25 mouse cellular contexts compared by ENCODE assay signal in the genomic region with DNA sequence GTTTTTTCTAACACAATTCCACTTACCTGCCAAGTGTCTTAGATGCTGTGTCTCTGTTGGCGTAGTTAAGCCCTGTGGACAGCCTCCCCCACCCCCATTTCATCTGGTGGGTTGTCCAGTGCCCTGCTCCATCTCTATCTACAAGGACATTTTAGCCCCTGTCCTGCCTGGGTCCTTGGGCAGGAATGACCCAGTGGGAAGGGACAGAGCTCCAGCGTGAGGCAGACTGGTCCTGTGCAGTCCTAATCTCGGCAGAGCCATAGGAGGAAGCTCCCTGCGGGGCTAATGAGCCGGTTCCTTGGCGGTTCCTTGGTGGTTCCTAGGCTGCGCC. TPM values are rescaled to one million over a fixed set of nuclear protein-coding genes. Genes with fewer than 3 reads are reported as not detected.
"Had no signal": no experiment of that assay in that cellular context is flagged by ENCODE, and none has a peak within 500 bp of the region (broad histone marks: within the 10 kb centered on the region; RNA-seq: fewer than 3 reads in every experiment).

No protein-coding gene starts in this region.

- H3K4me1 ChIP-seq: kidney, embryonic 15.5 days had no signal

- DNase-seq: kidney, adult 8-10 months; kidney, postnatal 10 days; kidney, postnatal 36 days; left cerebral cortex, postnatal 4 days; liver, postnatal 0 days; lung, postnatal 14 days; lung, postnatal 4 days; thymus, adult 18-20 months; thymus, postnatal 36 days had no signal

- H3K4me2 ChIP-seq: kidney, embryonic 15.5 days; limb, embryonic 12.5 days; limb, embryonic 15.5 days; liver, embryonic 11.5 days; midbrain, embryonic 13.5 days had no signal

- H3K9me3 ChIP-seq: kidney, embryonic 15.5 days; limb, embryonic 12.5 days; limb, embryonic 15.5 days; midbrain, embryonic 13.5 days had no signal

- ATAC-seq: midbrain, embryonic 13.5 days; midbrain, embryonic 16.5 days had no signal

- H3K27me3 ChIP-seq: kidney, embryonic 15.5 days; limb, embryonic 12.5 days; limb, embryonic 15.5 days; midbrain, embryonic 13.5 days had no signal

- H3K9ac ChIP-seq: kidney, embryonic 15.5 days; limb, embryonic 12.5 days; limb, embryonic 15.5 days; liver, embryonic 14.5 days; liver, postnatal 0 days; midbrain, embryonic 13.5 days had no signal

- H3K27ac ChIP-seq: kidney, embryonic 15.5 days; limb, embryonic 12.5 days; limb, embryonic 15.5 days; liver, embryonic 14.5 days; midbrain, embryonic 13.5 days had no signal

- H3K4me3 ChIP-seq: kidney, embryonic 15.5 days; limb, embryonic 12.5 days; limb, embryonic 15.5 days; midbrain, embryonic 13.5 days had no signal

RNA-seq across cellular contexts. Expression of a gene that starts 42.2 kb away (rescaled TPM):
- total RNA-seq: layer of hippocampus, adult 8-10 months; layer of hippocampus, postnatal 10 days; left cerebral cortex, postnatal 14 days; left cerebral cortex, postnatal 4 days; megakaryocyte, adult 5-6 weeks had no signal
- polyA plus RNA-seq: limb, embryonic 12.5 days; limb, embryonic 15.5 days; liver, embryonic 11.5 days; liver, postnatal 0 days; lung, embryonic 16.5 days; neural tube, embryonic 11.5 days; neural tube, embryonic 14.5 days; spleen, adult 2 months; urinary bladder, adult 2 months had no signal
